Mouse (Mus musculus) heart, postnatal 0 days (tissue): ENCODE results near the gene Igfn1. TPM values are rescaled to one million over a fixed set of nuclear protein-coding genes. Genes with fewer than 3 reads are reported as not detected.

Source experiments
- ATAC-seq: fragments of 200-750 bp; cut with Nextera tagmentation; 2 replicates; pipeline ENCODE4 v1.8.0; 2017; ENCODE audit warnings: low read depth, moderate number of reproducible peaks, moderate library complexity; ENCODE audit not compliant: insufficient read depth
- DNase-seq: peaks from one replicate; pipeline ENCODE4 v3.0.0-alpha.2; 2016; ENCODE audit warnings: low spot score
- H3K27ac ChIP-seq: fragments of 300-500 bp; sonication (generic); 2 replicates; pipeline ENCODE4 v1.5.1; 2014; ENCODE audit warnings: low read depth, mild to moderate bottlenecking
- H3K27me3 ChIP-seq: fragments of 300-500 bp; sonication (generic); 2 replicates; pipeline ENCODE4 v1.6.1; 2014; ENCODE audit warnings: low read length, mixed read lengths; ENCODE audit not compliant: control insufficient read depth, insufficient read depth
- H3K36me3 ChIP-seq: fragments of 300-500 bp; sonication (generic); replicated peaks from 2 replicates; pipeline ENCODE4 v1.6.1; 2014; ENCODE audit warnings: low read length, mixed read lengths; ENCODE audit not compliant: control insufficient read depth, insufficient read depth
- H3K4me1 ChIP-seq: fragments of 300-500 bp; sonication (generic); 2 replicates; pipeline ENCODE4 v1.6.1; 2014; ENCODE audit warnings: antibody characterized with exemption; ENCODE audit not compliant: control insufficient read depth, insufficient read depth
- H3K4me2 ChIP-seq: fragments of 300-500 bp; sonication (generic); 2 replicates; pipeline ENCODE4 v1.6.1; 2014; ENCODE audit warnings: low read depth, mild to moderate bottlenecking, low read length, moderate library complexity
- H3K4me3 ChIP-seq: fragments of 300-500 bp; sonication (generic); 2 replicates; pipeline ENCODE4 v1.5.1; 2014; ENCODE audit warnings: low read depth, low read length
- H3K9ac ChIP-seq: fragments of 300-500 bp; sonication (generic); replicated peaks from 2 replicates; pipeline ENCODE4 v1.6.1; 2014; ENCODE audit warnings: low read depth, low read length, mixed read lengths
- H3K9me3 ChIP-seq: fragments of 300-500 bp; sonication (generic); replicated peaks from 2 replicates; pipeline ENCODE4 v1.6.1; 2016; ENCODE audit warnings: low read length; ENCODE audit not compliant: control insufficient read depth
- CTCF ChIP-seq: IDR thresholded peaks from 2 replicates; pipeline ENCODE4 v1.5.1; 2016; ENCODE audit warnings: antibody characterized with exemption, control low read depth, low read depth
- EP300 ChIP-seq: IDR thresholded peaks from 2 replicates; pipeline ENCODE4 v1.6.1; 2016; ENCODE audit warnings: antibody characterized with exemption, low read depth
- WGBS: fragments of 180-500 bp; shearing (Covaris S2); extraction: QIAGEN DNeasy Blood & Tissue Kit; methylation state at CpG from one replicate; pipeline ENCODE4 v1.1.7; 2014; 5-methylcytosine and 5-hydroxymethylcytosine counted together
- polyA plus RNA-seq: library from polyadenylated mRNA; unstranded; fragments of >200 nt; fragmentation: Nextera tagmentation; extraction: Ambion mirVana; gene quantifications from 2 replicates; pipeline ENCODE4 v1.2.1, GENCODE M21; 2015
- total RNA-seq: library from RNA; depleted of rRNA; stranded (reverse); fragments of >200 nt; gene quantifications from 2 replicates; pipeline ENCODE4 v1.2.3, GENCODE M21; 2014; ENCODE audit warnings: low replicate concordance

The Igfn1 gene
- total and polyA plus RNA-seq, 2 experiments from 2014 or later = 0.05 TPM; not detected in 1

DNA sequence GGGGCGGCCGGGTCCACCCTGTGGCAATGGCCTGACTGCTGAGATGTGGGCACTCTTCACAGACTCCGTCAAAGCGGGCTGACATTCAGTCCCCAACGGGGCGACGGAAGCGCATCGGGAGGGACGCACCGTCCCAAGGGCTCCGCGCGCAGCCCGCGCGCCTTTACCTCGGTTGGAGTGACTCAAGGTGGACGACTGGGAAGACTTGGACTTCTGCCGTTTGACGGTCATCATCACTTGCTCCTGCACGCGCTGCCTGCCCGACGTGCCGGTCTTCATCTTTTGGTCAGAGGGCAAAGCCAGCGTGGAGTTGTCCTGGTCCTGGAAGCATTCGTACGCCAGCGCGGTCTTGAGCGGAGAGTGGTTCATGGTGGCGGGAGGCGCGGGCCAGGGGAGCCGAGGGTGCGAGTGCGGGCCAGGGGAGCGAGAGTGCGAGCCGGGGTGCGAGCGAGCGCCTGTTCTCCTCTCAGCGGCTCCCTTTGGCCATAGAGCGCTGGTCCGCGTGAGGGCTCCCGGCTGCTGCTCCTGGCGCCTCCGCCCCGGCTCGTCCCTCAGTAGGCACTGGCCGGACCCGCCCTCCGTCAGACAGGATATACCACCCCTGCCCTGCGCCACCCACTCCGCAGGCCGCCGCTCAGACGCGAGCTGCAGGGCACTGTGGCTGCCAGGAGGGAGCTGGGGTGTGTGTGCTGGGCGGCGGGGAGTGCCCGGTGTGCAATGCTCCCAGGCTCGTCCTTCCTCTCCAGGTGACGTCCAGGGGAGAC, 87.3 kb downstream of the Igfn1 start, which contains the start of gene Pkp1:
Gene Pkp1 (minus strand): TSS at position 564 of the 764 bp plus-strand sequence.
- H3K27ac ChIP-seq = no peak within 1 kb of the TSS
- no peak for DNase-seq
- WGBS = under 1% methylated on average over 60 of the region's 67 CpGs
- no peak within 1 kb of the TSS for H3K9ac ChIP-seq
- TF ChIP-seq CTCF (no peak), EP300 (no peak)
- peak; percentile 36; the same call in 1 of the 2 replicates for ATAC-seq
- H3K36me3 ChIP-seq = no peaks in the 10 kb centered on the region
- no peaks in the 10 kb centered on the region for H3K9me3 ChIP-seq
- H3K4me3 ChIP-seq = peak within 1 kb of the TSS; percentile 28
- peak within 1 kb of the TSS; percentile 43 for H3K4me2 ChIP-seq
- peaks cover 87% of the 10 kb centered on the region for H3K27me3 ChIP-seq
- H3K4me1 ChIP-seq = no peaks in the 10 kb centered on the region

DNA sequence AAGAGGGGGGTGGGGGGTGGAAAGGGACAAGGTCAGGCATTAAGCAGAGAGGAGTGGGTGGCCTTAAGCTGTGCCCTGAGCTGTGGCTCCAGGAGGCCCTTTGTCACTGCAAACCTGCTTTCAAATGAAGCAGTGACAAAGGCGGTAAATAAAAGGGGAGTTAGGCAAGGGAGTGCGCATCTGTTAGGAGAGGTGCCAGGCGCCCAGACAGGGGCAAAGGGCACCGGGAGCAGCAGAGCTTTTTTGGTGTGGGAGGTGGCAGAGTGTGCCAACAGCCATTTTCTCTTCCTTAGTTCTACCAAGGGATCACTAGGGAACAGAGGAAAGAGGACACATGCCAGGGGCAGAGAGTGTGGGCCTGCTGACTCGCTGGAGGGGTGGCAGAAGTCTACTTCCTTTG, 88.9 kb downstream of the Igfn1 start:
- DNase-seq = no peak
- Histone ChIP-seq H3K4me2 (no peak overlapping the region), H3K4me1 (no peaks in the 10 kb centered on the region), H3K9me3 (no peaks in the 10 kb centered on the region), H3K4me3 (no peak overlapping the region), H3K9ac (no peak overlapping the region), H3K36me3 (no peaks in the 10 kb centered on the region), H3K27ac (no peak overlapping the region), H3K27me3 (peaks cover 80% of the 10 kb centered on the region)
- TF ChIP-seq CTCF = no peak
- TF ChIP-seq EP300 = no peak
- 23% methylated on average over 5 of the region's 5 CpGs for WGBS
- ATAC-seq = no peak

GRCm38 (mm10) chr1:135916486-135917058, 89.6 kb downstream of the Igfn1 start:
- Histone ChIP-seq H3K36me3 (no peaks in the 10 kb centered on the region), H3K27ac (no peak overlapping the region), H3K27me3 (peaks cover 79% of the 10 kb centered on the region), H3K4me2 (no peak overlapping the region), H3K4me3 (no peak overlapping the region), H3K9me3 (no peaks in the 10 kb centered on the region), H3K4me1 (no peaks in the 10 kb centered on the region), H3K9ac (no peak overlapping the region)
- TF ChIP-seq CTCF = no peak
- no peak for TF ChIP-seq EP300
- ATAC-seq = no peak
- 24% methylated on average over 5 of the region's 5 CpGs for WGBS
- DNase-seq = no peak

GRCm38 (mm10) chr1:135913657-135914056, 92.5 kb downstream of the Igfn1 start:
- TF ChIP-seq CTCF (no peak), EP300 (no peak)
- Histone ChIP-seq H3K27ac (no peak overlapping the region), H3K4me2 (no peak overlapping the region), H3K36me3 (no peaks in the 10 kb centered on the region), H3K4me1 (no peaks in the 10 kb centered on the region), H3K27me3 (peaks cover 61% of the 10 kb centered on the region), H3K9me3 (no peaks in the 10 kb centered on the region), H3K4me3 (no peak overlapping the region), H3K9ac (no peak overlapping the region)
- DNase-seq (no peak), ATAC-seq (no peak)
- 73% methylated on average over 4 of the region's 4 CpGs for WGBS

DNA sequence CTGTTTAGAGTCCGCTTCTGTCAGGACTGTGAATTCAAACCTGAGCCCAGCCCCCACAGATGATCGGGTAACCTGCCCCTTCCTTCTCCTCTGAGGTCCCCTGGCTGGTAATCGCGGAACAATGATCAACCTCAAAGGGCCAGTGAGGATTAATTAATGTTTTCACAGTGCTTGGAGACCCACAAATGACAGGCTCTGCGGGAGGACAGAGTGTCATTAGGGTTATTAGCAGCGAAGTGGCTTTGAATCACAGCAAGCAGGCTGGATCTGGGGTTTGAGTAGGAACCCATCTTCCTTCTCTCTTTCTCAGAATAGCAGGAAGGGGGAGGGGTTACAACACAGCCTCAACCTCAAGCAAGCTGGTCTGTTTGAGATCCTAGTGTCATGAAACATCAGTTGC, 96.8 kb downstream of the Igfn1 start:
- Histone ChIP-seq H3K9ac (no peak overlapping the region), H3K36me3 (no peaks in the 10 kb centered on the region), H3K27me3 (peaks cover 25% of the 10 kb centered on the region; the same call in 1 of the 2 replicates), H3K4me1 (no peaks in the 10 kb centered on the region), H3K27ac (no peak overlapping the region), H3K9me3 (no peaks in the 10 kb centered on the region), H3K4me2 (no peak overlapping the region), H3K4me3 (no peak overlapping the region)
- 43% methylated on average over 6 of the region's 6 CpGs for WGBS
- TF ChIP-seq EP300 (no peak), CTCF (no peak)
- ATAC-seq (no peak), DNase-seq (no peak)
